Mouse (Mus musculus) embryonic facial prominence, embryonic 11.5 days (tissue): ENCODE measurements around the gene Muc5b. TPM values are rescaled to one million over a fixed set of nuclear protein-coding genes. Genes with fewer than 3 reads are reported as not detected.

Experiments
- ATAC-seq: fragments of 200-750 bp; cut with Nextera tagmentation; replicated peaks from 2 replicates; pipeline ENCODE4 v1.8.0; 2017; ENCODE audit warnings: low read depth; ENCODE audit not compliant: insufficient number of reproducible peaks, low FRiP score, low TSS enrichment
- DNase-seq: peaks from one replicate; pipeline ENCODE4 v3.0.0-alpha.2; 2015; ENCODE audit warnings: low spot score
- H3K27ac ChIP-seq: fragments of 300-500 bp; sonication (generic); replicated peaks from 2 replicates; pipeline ENCODE4 v1.5.1; 2014; ENCODE audit warnings: mild to moderate bottlenecking, low read depth, low read length, control low read depth
- H3K27me3 ChIP-seq: fragments of 300-500 bp; sonication (generic); 2 replicates; pipeline ENCODE4 v1.6.1; 2014; ENCODE audit warnings: mild to moderate bottlenecking, low read length, moderate library complexity, mixed read lengths; ENCODE audit not compliant: control insufficient read depth, insufficient read depth
- H3K36me3 ChIP-seq: fragments of 300-500 bp; sonication (generic); replicated peaks from 2 replicates; pipeline ENCODE4 v1.6.1; 2014; ENCODE audit warnings: low read depth, mild to moderate bottlenecking, low read length, moderate library complexity, mixed read lengths; ENCODE audit not compliant: control insufficient read depth, insufficient read depth
- H3K4me1 ChIP-seq: fragments of 300-500 bp; sonication (generic); 2 replicates; pipeline ENCODE4 v1.6.1; 2014; ENCODE audit warnings: low read length, mixed read lengths; ENCODE audit not compliant: control insufficient read depth, insufficient read depth
- H3K4me2 ChIP-seq: fragments of 300-500 bp; sonication (generic); 2 replicates; pipeline ENCODE4 v1.6.1; 2014; ENCODE audit warnings: low read depth, mild to moderate bottlenecking, control low read depth, low read length, moderate library complexity
- H3K4me3 ChIP-seq: fragments of 300-500 bp; sonication (generic); 2 replicates; pipeline ENCODE4 v1.5.1; 2014; ENCODE audit warnings: low read depth, low read length, control low read depth
- H3K9ac ChIP-seq: fragments of 300-500 bp; sonication (generic); replicated peaks from 2 replicates; pipeline ENCODE4 v1.6.1; 2014; ENCODE audit warnings: mild to moderate bottlenecking, control low read depth, low read length
- H3K9me3 ChIP-seq: fragments of 300-500 bp; sonication (generic); replicated peaks from 2 replicates; pipeline ENCODE4 v1.6.1; 2016; ENCODE audit warnings: mild to moderate bottlenecking, low read length, inconsistent platforms, mixed read lengths; ENCODE audit not compliant: control insufficient read depth
- WGBS: fragments of 180-500 bp; shearing (Covaris S2); extraction: QIAGEN DNeasy Blood & Tissue Kit; methylation state at CpG from one replicate; pipeline ENCODE4 v1.1.7; 2014; 5-methylcytosine and 5-hydroxymethylcytosine counted together
- polyA plus RNA-seq: library from polyadenylated mRNA; unstranded; fragments of >200 nt; fragmentation: Nextera tagmentation; extraction: Ambion mirVana; gene quantifications from 2 replicates; pipeline ENCODE4 v1.2.1, GENCODE M21; 2014

Gene Muc5b
- polyA plus RNA-seq, 1 experiment from 2014 or later = not detected

- Histone ChIP-seq H3K4me1 (no peaks in the 10 kb centered on the region), H3K27ac (no peak overlapping the region)
- 90% methylated on average over 4 of the region's 4 CpGs for WGBS
Measured at GRCm38 (mm10) chr7:141861046-141861445, 22.2 kb downstream of the Muc5b start.

GRCm38 (mm10) chr7:141869644-141870043, 30.8 kb downstream of the Muc5b start:
- no peak overlapping the region for H3K27ac ChIP-seq
- H3K9me3 ChIP-seq = no peaks in the 10 kb centered on the region
- H3K9ac ChIP-seq = no peak overlapping the region
- no peak for ATAC-seq
- H3K36me3 ChIP-seq = no peaks in the 10 kb centered on the region
- no peaks in the 10 kb centered on the region for H3K4me1 ChIP-seq
- WGBS = 71% methylated on average over 5 of the region's 5 CpGs
- no peak overlapping the region for H3K4me3 ChIP-seq
- DNase-seq = no peak
- H3K4me2 ChIP-seq = no peak overlapping the region
- no peaks in the 10 kb centered on the region for H3K27me3 ChIP-seq

More at GRCm38 (mm10) chr7:141861046-141861445, 22.2 kb downstream of the Muc5b start:
- H3K36me3 ChIP-seq = no peaks in the 10 kb centered on the region
- no peak overlapping the region for H3K4me2 ChIP-seq
- DNase-seq (no peak), ATAC-seq (no peak)
- no peaks in the 10 kb centered on the region for H3K9me3 ChIP-seq
- H3K27me3 ChIP-seq = no peaks in the 10 kb centered on the region
- no peak overlapping the region for H3K9ac ChIP-seq
- H3K4me3 ChIP-seq = no peak overlapping the region

GRCm38 (mm10) chr7:141870553-141870952, 31.7 kb downstream of the Muc5b start:
- Histone ChIP-seq H3K9me3 (no peaks in the 10 kb centered on the region), H3K4me2 (no peak overlapping the region), H3K27me3 (no peaks in the 10 kb centered on the region), H3K36me3 (no peaks in the 10 kb centered on the region), H3K4me1 (no peaks in the 10 kb centered on the region), H3K27ac (no peak overlapping the region), H3K4me3 (no peak overlapping the region), H3K9ac (no peak overlapping the region)
- DNase-seq = no peak
- 74% methylated on average over 5 of the region's 5 CpGs for WGBS
- ATAC-seq = no peak

- no peaks in the 10 kb centered on the region for H3K27me3 ChIP-seq
- no peak overlapping the region for H3K9ac ChIP-seq
- H3K27ac ChIP-seq = no peak overlapping the region
- 87% methylated on average over 5 of the region's 5 CpGs for WGBS
- no peak overlapping the region for H3K4me3 ChIP-seq
- ATAC-seq (no peak), DNase-seq (no peak)
- H3K9me3 ChIP-seq = no peaks in the 10 kb centered on the region
- H3K4me1 ChIP-seq = no peaks in the 10 kb centered on the region
- no peaks in the 10 kb centered on the region; the same call in 1 of the 2 replicates for H3K36me3 ChIP-seq
- no peak overlapping the region for H3K4me2 ChIP-seq
Measured at GRCm38 (mm10) chr7:141874891-141875290, 36.0 kb downstream of the Muc5b start.

- 91% methylated on average over 2 of the region's 2 CpGs for WGBS
- H3K36me3 ChIP-seq = peaks cover 2% of the 10 kb centered on the region
- no peak for ATAC-seq
Measured at GRCm38 (mm10) chr7:141878813-141879212, 39.9 kb downstream of the Muc5b start.

GRCm38 (mm10) chr7:141892151-141892550, 53.3 kb downstream of the Muc5b start:
- no peaks in the 10 kb centered on the region for H3K27me3 ChIP-seq
- no peaks in the 10 kb centered on the region for H3K9me3 ChIP-seq
- no peak overlapping the region for H3K4me3 ChIP-seq
- ATAC-seq (no peak), DNase-seq (no peak)
- no peak overlapping the region for H3K4me2 ChIP-seq
- no peak overlapping the region for H3K27ac ChIP-seq
- no peak overlapping the region for H3K9ac ChIP-seq
- WGBS = 97% methylated on average over 7 of the region's 7 CpGs
- no peaks in the 10 kb centered on the region for H3K4me1 ChIP-seq
- peaks cover 12% of the 10 kb centered on the region for H3K36me3 ChIP-seq

More at GRCm38 (mm10) chr7:141878813-141879212, 39.9 kb downstream of the Muc5b start:
- H3K4me3 ChIP-seq = no peak overlapping the region
- no peak overlapping the region for H3K4me2 ChIP-seq
- H3K4me1 ChIP-seq = no peaks in the 10 kb centered on the region
- no peak overlapping the region for H3K27ac ChIP-seq
- no peak overlapping the region for H3K9ac ChIP-seq
- DNase-seq = no peak
- no peaks in the 10 kb centered on the region for H3K27me3 ChIP-seq
- H3K9me3 ChIP-seq = no peaks in the 10 kb centered on the region

- Histone ChIP-seq H3K4me2 (peak overlapping the region; percentile 86), H3K36me3 (no peaks in the 10 kb centered on the region; the same call in 1 of the 2 replicates), H3K9ac (peak overlapping the region; percentile 85), H3K27me3 (no peaks in the 10 kb centered on the region), H3K4me3 (peak overlapping the region; percentile 87), H3K4me1 (no peaks in the 10 kb centered on the region), H3K27ac (peak overlapping the region; percentile 41; the same call in 1 of the 2 replicates), H3K9me3 (no peaks in the 10 kb centered on the region)
- ATAC-seq = peak; percentile 54
- WGBS = under 1% methylated on average over 16 of the region's 16 CpGs
- DNase-seq = peak; percentile 6
Measured at GRCm38 (mm10) chr7:141901825-141902224, 63.0 kb downstream of the Muc5b start.

- no peaks in the 10 kb centered on the region for H3K9me3 ChIP-seq
- under 1% methylated on average over 44 of the region's 44 CpGs for WGBS
- no peaks in the 10 kb centered on the region for H3K27me3 ChIP-seq
- no peaks in the 10 kb centered on the region; the same call in 1 of the 2 replicates for H3K36me3 ChIP-seq
- peak overlapping the region; percentile 86 for H3K4me2 ChIP-seq
- peak overlapping the region; percentile 41; the same call in 1 of the 2 replicates for H3K27ac ChIP-seq
- DNase-seq (peak; percentile 100), ATAC-seq (peak; percentile 95)
- H3K4me3 ChIP-seq = peak overlapping the region; percentile 87
- no peaks in the 10 kb centered on the region for H3K4me1 ChIP-seq
- H3K9ac ChIP-seq = peak overlapping the region; percentile 85
Measured at GRCm38 (mm10) chr7:141902269-141902729, 63.4 kb downstream of the Muc5b start.
